Mouse (Mus musculus): ENCODE measurements around the gene Ckm.

DNA sequence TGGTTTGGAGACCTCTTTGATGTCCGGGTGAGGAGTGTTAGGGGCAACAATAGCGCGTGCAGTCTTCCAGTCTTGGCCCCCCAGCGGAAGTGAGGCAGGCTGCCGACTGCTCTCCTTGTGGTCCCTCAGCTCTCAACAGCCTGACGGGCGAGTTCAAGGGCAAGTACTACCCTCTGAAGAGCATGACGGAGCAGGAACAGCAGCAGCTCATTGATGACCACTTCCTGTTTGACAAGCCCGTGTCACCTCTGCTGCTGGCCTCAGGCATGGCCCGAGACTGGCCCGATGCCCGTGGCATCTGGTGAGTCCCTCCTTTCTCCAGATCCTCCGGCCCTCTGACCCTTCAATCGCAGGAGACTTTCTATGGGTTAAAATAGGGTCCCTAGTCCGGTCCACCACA, 12.0 kb downstream of the Ckm start:
- TF ChIP-seq CTCF (IDR thresholded peaks at IDR 0.05; ENCODE audit: borderline replicate concordance, insufficient read depth, low read depth, low read length) (no peak), POLR2A (IDR thresholded peaks at IDR 0.05; ENCODE audit: borderline replicate concordance, insufficient read depth, low read length) (no peak)

All from cerebellum, adult 2 months (tissue).